Mouse (Mus musculus): ENCODE results near the gene Baiap2. TPM values are rescaled to one million over a fixed set of nuclear protein-coding genes. Genes with fewer than 3 reads are reported as not detected.

Gene Baiap2
- polyA plus RNA-seq, 1 experiment from 2014 or later, result 10.1 TPM

- no peaks in the 10 kb centered on the region for H3K36me3 ChIP-seq (ENCODE audit: control insufficient read depth, insufficient read depth)
- peak overlapping the region; percentile 33 for H3K27ac ChIP-seq (ENCODE audit: low read length)
- H3K27me3 ChIP-seq (ENCODE audit: control insufficient read depth, insufficient read depth, low read depth, low read length), result peaks cover 2% of the 10 kb centered on the region
- peaks cover 3% of the 10 kb centered on the region for H3K4me1 ChIP-seq (ENCODE audit: control insufficient read depth, low read depth, low read length)
- no peak overlapping the region for H3K4me2 ChIP-seq (ENCODE audit: low read depth, low read length)
- no peak for ATAC-seq (ENCODE audit: low read depth)
- no peaks in the 10 kb centered on the region for H3K9me3 ChIP-seq (replicated peaks; ENCODE audit: control insufficient read depth, low read length)
- no peak overlapping the region for H3K9ac ChIP-seq (ENCODE audit: low read depth, low read length)
- no peak overlapping the region for H3K4me3 ChIP-seq (ENCODE audit: low read depth, low read length)
- WGBS (ENCODE audit: insufficient replicate concordance), result 31% methylated on average over 8 of the region's 8 CpGs
Measured at GRCm38 (mm10) chr11:120040440-120040839, 97.9 kb downstream of the Baiap2 start.

GRCm38 (mm10) chr11:120041191-120042123 is 98.9 kb downstream of the Baiap2 start:
- peak overlapping the region; percentile 25 for H3K4me2 ChIP-seq (ENCODE audit: low read depth, low read length)
- H3K27me3 ChIP-seq (ENCODE audit: control insufficient read depth, insufficient read depth, low read depth, low read length), result peaks cover 12% of the 10 kb centered on the region
- peaks cover 3% of the 10 kb centered on the region for H3K4me1 ChIP-seq (ENCODE audit: control insufficient read depth, low read depth, low read length)
- peak overlapping the region; percentile 14 for H3K4me3 ChIP-seq (ENCODE audit: low read depth, low read length)
- H3K9me3 ChIP-seq (replicated peaks; ENCODE audit: control insufficient read depth, low read length), result no peaks in the 10 kb centered on the region
- WGBS (ENCODE audit: insufficient replicate concordance), result 36% methylated on average over 13 of the region's 13 CpGs
- peak; percentile 73 for ATAC-seq (ENCODE audit: low read depth)
- H3K27ac ChIP-seq (ENCODE audit: low read length), result peak overlapping the region; percentile 67
- no peaks in the 10 kb centered on the region for H3K36me3 ChIP-seq (ENCODE audit: control insufficient read depth, insufficient read depth)
- no peak overlapping the region for H3K9ac ChIP-seq (ENCODE audit: low read depth, low read length)

GRCm38 (mm10) chr11:120042141-120042838 is 99.7 kb downstream of the Baiap2 start:
- no peak for ATAC-seq (ENCODE audit: low read depth)
- WGBS (ENCODE audit: insufficient replicate concordance), result 31% methylated on average over 7 of the region's 7 CpGs
- Histone ChIP-seq H3K36me3 (ENCODE audit: control insufficient read depth, insufficient read depth) (no peaks in the 10 kb centered on the region), H3K9ac (ENCODE audit: low read depth, low read length) (no peak overlapping the region), H3K27ac (ENCODE audit: low read length) (peak overlapping the region; percentile 67), H3K4me1 (ENCODE audit: control insufficient read depth, low read depth, low read length) (peaks cover 3% of the 10 kb centered on the region), H3K4me2 (ENCODE audit: low read depth, low read length) (no peak overlapping the region), H3K9me3 (replicated peaks; ENCODE audit: control insufficient read depth, low read length) (no peaks in the 10 kb centered on the region), H3K27me3 (ENCODE audit: control insufficient read depth, insufficient read depth, low read depth, low read length) (peaks cover 20% of the 10 kb centered on the region), H3K4me3 (ENCODE audit: low read depth, low read length) (no peak overlapping the region)

- H3K4me2 ChIP-seq (ENCODE audit: low read depth, low read length), result no peak overlapping the region
- H3K9ac ChIP-seq (ENCODE audit: low read depth, low read length), result no peak overlapping the region
- no peak for ATAC-seq (ENCODE audit: low read depth)
Measured at GRCm38 (mm10) chr11:120045341-120045740, 102.8 kb downstream of the Baiap2 start.

GRCm38 (mm10) chr11:120045839-120046552 is 103.4 kb downstream of the Baiap2 start:
- H3K4me3 ChIP-seq (ENCODE audit: low read depth, low read length), result no peak overlapping the region
- H3K4me2 ChIP-seq (ENCODE audit: low read depth, low read length), result no peak overlapping the region
- H3K9ac ChIP-seq (ENCODE audit: low read depth, low read length), result no peak overlapping the region

More at GRCm38 (mm10) chr11:120045341-120045740, 102.8 kb downstream of the Baiap2 start:
- WGBS (ENCODE audit: insufficient replicate concordance), result 57% methylated on average over 4 of the region's 4 CpGs
- Histone ChIP-seq H3K36me3 (ENCODE audit: control insufficient read depth, insufficient read depth) (no peaks in the 10 kb centered on the region), H3K4me1 (ENCODE audit: control insufficient read depth, low read depth, low read length) (no peaks in the 10 kb centered on the region; the same call in none of the 2 replicates), H3K27ac (ENCODE audit: low read length) (no peak overlapping the region), H3K27me3 (ENCODE audit: control insufficient read depth, insufficient read depth, low read depth, low read length) (peaks cover 40% of the 10 kb centered on the region), H3K9me3 (replicated peaks; ENCODE audit: control insufficient read depth, low read length) (no peaks in the 10 kb centered on the region), H3K4me3 (ENCODE audit: low read depth, low read length) (no peak overlapping the region)

GRCm38 (mm10) chr11:120046553-120047191 is 104.1 kb downstream of the Baiap2 start, which contains the start of gene Aatk:
Aatk (minus strand) TSS chr11:120047167.
- no peaks in the 10 kb centered on the region; the same call in none of the 2 replicates for H3K4me1 ChIP-seq (ENCODE audit: control insufficient read depth, low read depth, low read length)
- no peak within 1 kb of the TSS for H3K27ac ChIP-seq (ENCODE audit: low read length)
- H3K9ac ChIP-seq (ENCODE audit: low read depth, low read length), result no peak within 1 kb of the TSS; the same call in 1 of the 2 replicates
- no peaks in the 10 kb centered on the region for H3K9me3 ChIP-seq (replicated peaks; ENCODE audit: control insufficient read depth, low read length)
- 4% methylated on average over 60 of the region's 63 CpGs for WGBS (ENCODE audit: insufficient replicate concordance)
- H3K4me2 ChIP-seq (ENCODE audit: low read depth, low read length), result peak within 1 kb of the TSS; percentile 57
- H3K27me3 ChIP-seq (ENCODE audit: control insufficient read depth, insufficient read depth, low read depth, low read length), result peaks cover 40% of the 10 kb centered on the region
- no peaks in the 10 kb centered on the region for H3K36me3 ChIP-seq (ENCODE audit: control insufficient read depth, insufficient read depth)
- no peak for ATAC-seq (ENCODE audit: low read depth)
- H3K4me3 ChIP-seq (ENCODE audit: low read depth, low read length), result peak within 1 kb of the TSS; percentile 41

More at GRCm38 (mm10) chr11:120045839-120046552, 103.4 kb downstream of the Baiap2 start:
- Histone ChIP-seq H3K9me3 (replicated peaks; ENCODE audit: control insufficient read depth, low read length) (no peaks in the 10 kb centered on the region), H3K27me3 (ENCODE audit: control insufficient read depth, insufficient read depth, low read depth, low read length) (peaks cover 40% of the 10 kb centered on the region), H3K27ac (ENCODE audit: low read length) (no peak overlapping the region), H3K36me3 (ENCODE audit: control insufficient read depth, insufficient read depth) (no peaks in the 10 kb centered on the region), H3K4me1 (ENCODE audit: control insufficient read depth, low read depth, low read length) (no peaks in the 10 kb centered on the region; the same call in none of the 2 replicates)
- 51% methylated on average over 11 of the region's 11 CpGs for WGBS (ENCODE audit: insufficient replicate concordance)
- ATAC-seq (ENCODE audit: low read depth), result no peak

GRCm38 (mm10) chr11:120047531-120048251 is 105.1 kb downstream of the Baiap2 start:
- ATAC-seq (ENCODE audit: low read depth), result no peak
- Histone ChIP-seq H3K27ac (ENCODE audit: low read length) (no peak overlapping the region), H3K27me3 (ENCODE audit: control insufficient read depth, insufficient read depth, low read depth, low read length) (peaks cover 40% of the 10 kb centered on the region), H3K4me2 (ENCODE audit: low read depth, low read length) (no peak overlapping the region), H3K36me3 (ENCODE audit: control insufficient read depth, insufficient read depth) (no peaks in the 10 kb centered on the region), H3K9me3 (replicated peaks; ENCODE audit: control insufficient read depth, low read length) (no peaks in the 10 kb centered on the region), H3K4me3 (ENCODE audit: low read depth, low read length) (no peak overlapping the region), H3K9ac (ENCODE audit: low read depth, low read length) (no peak overlapping the region), H3K4me1 (ENCODE audit: control insufficient read depth, low read depth, low read length) (no peaks in the 10 kb centered on the region; the same call in 1 of the 2 replicates)
- 16% methylated on average over 23 of the region's 23 CpGs for WGBS (ENCODE audit: insufficient replicate concordance)

- no peaks in the 10 kb centered on the region; the same call in 1 of the 2 replicates for H3K4me1 ChIP-seq (ENCODE audit: control insufficient read depth, low read depth, low read length)
- no peak for ATAC-seq (ENCODE audit: low read depth)
- no peak overlapping the region for H3K27ac ChIP-seq (ENCODE audit: low read length)
- H3K36me3 ChIP-seq (ENCODE audit: control insufficient read depth, insufficient read depth), result no peaks in the 10 kb centered on the region
- H3K4me3 ChIP-seq (ENCODE audit: low read depth, low read length), result no peak overlapping the region
- H3K4me2 ChIP-seq (ENCODE audit: low read depth, low read length), result no peak overlapping the region
- no peak overlapping the region for H3K9ac ChIP-seq (ENCODE audit: low read depth, low read length)
- H3K9me3 ChIP-seq (replicated peaks; ENCODE audit: control insufficient read depth, low read length), result no peaks in the 10 kb centered on the region
- H3K27me3 ChIP-seq (ENCODE audit: control insufficient read depth, insufficient read depth, low read depth, low read length), result peaks cover 40% of the 10 kb centered on the region
- WGBS (ENCODE audit: insufficient replicate concordance), result 5% methylated on average over 23 of the region's 23 CpGs
Measured at GRCm38 (mm10) chr11:120048252-120048556, 105.6 kb downstream of the Baiap2 start.

Data from liver, embryonic 16.5 days (tissue).